Mouse (Mus musculus): ENCODE results near the gene Olfr169. TPM values are rescaled to one million over a fixed set of nuclear protein-coding genes. Genes with fewer than 3 reads are reported as not detected.

Gene Olfr169
- polyA plus RNA-seq (2021; fragmentation: Nextera tagmentation) = not detected in 2 replicates
- long read RNA-seq, experiment 1 = 0 reads
- long read RNA-seq, experiment 2 = 0 reads

GRCm38 (mm10) chr16:19571709-19572108 lies at the start of gene Olfr169:
Gene Olfr169, minus strand, starts transcription at chr16:19571809.

GRCm38 (mm10) chr16:19611782-19612181 lies 40.2 kb upstream of the Olfr169 start, which contains the start of gene Olfr170:
Gene Olfr170, minus strand, starts transcription at chr16:19611882.

GRCm38 (mm10) chr16:19535455-19535854 lies 36.2 kb downstream of the Olfr169 start, which contains the start of gene Olfr168:
Gene Olfr168, minus strand, starts transcription at chr16:19535555.

GRCm38 (mm10) chr16:19522166-19522565 lies 49.4 kb downstream of the Olfr169 start, which contains the start of gene Olfr167:
Gene Olfr167, minus strand, starts transcription at chr16:19522266.

Other genes starting within 250 kb of the Olfr169 start
- not detected in 2 replicates for gene Olfr165, start 148.7 kb downstream of the Olfr169 start, polyA plus RNA-seq (2021; fragmentation: Nextera tagmentation)
- gene Olfr166, start 88.1 kb downstream of the Olfr169 start, polyA plus RNA-seq (2021; fragmentation: Nextera tagmentation) = not detected in 2 replicates
- gene Olfr167, start 49.5 kb downstream of the Olfr169 start, polyA plus RNA-seq (2021; fragmentation: Nextera tagmentation) = not detected in 2 replicates
- gene Olfr168, start 36.3 kb downstream of the Olfr169 start, polyA plus RNA-seq (2021; fragmentation: Nextera tagmentation) = not detected in 2 replicates
- gene Olfr170, start 40.1 kb upstream of the Olfr169 start, polyA plus RNA-seq (2021; fragmentation: Nextera tagmentation) = not detected in 2 replicates
- not detected in 2 replicates for gene Olfr171, start 58.1 kb upstream of the Olfr169 start, polyA plus RNA-seq (2021; fragmentation: Nextera tagmentation)
- gene Lamp3, start 134.6 kb upstream of the Olfr169 start, polyA plus RNA-seq (2021; fragmentation: Nextera tagmentation) = not detected in 2 replicates
- 0.57 and 0.89 TPM in 2 replicates for gene B3gnt5, start 188.4 kb upstream of the Olfr169 start, polyA plus RNA-seq (2021; fragmentation: Nextera tagmentation)